Mouse (Mus musculus) left cerebral cortex, adult 8-10 months (tissue): Measurements from ENCODE around the gene Aplp1. TPM values are rescaled to one million over a fixed set of nuclear protein-coding genes. Genes with fewer than 3 reads are reported as not detected.

Source experiments
- DNase-seq, 2 experiments: peaks; one replicate each; pipeline ENCODE4 v3.0.0; 2022; ENCODE audit warnings: low spot score in 2 of 2
- total RNA-seq, 4 experiments: library from RNA; stranded (reverse); gene quantifications; 2 replicates each; pipeline ENCODE4 v1.2.4; 2022

Aplp1 gene
- total RNA-seq, 4 experiments from 2014 or later, result 1,239 to 1,309 (median 1,269) TPM

GRCm38 (mm10) chr7:30411023-30411422, 34.3 kb downstream of the Aplp1 start:
- no peak for DNase-seq

- DNase-seq, result no peak
Measured at GRCm38 (mm10) chr7:30409789-30410188, 35.5 kb downstream of the Aplp1 start.

GRCm38 (mm10) chr7:30408639-30409038, 36.7 kb downstream of the Aplp1 start:
- DNase-seq, result no peak

GRCm38 (mm10) chr7:30402343-30402742, 43.0 kb downstream of the Aplp1 start:
- no peak for DNase-seq

- no peak for DNase-seq
Measured at GRCm38 (mm10) chr7:30399671-30400070, 45.7 kb downstream of the Aplp1 start.

GRCm38 (mm10) chr7:30394871-30395270, 50.5 kb downstream of the Aplp1 start:
- no peak for DNase-seq

- no peak for DNase-seq
Measured at GRCm38 (mm10) chr7:30394379-30394778, 51.0 kb downstream of the Aplp1 start.

- no peak for DNase-seq
Measured at GRCm38 (mm10) chr7:30393631-30394030, 51.7 kb downstream of the Aplp1 start.

GRCm38 (mm10) chr7:30392746-30393520, 52.4 kb downstream of the Aplp1 start:
- DNase-seq, result no peak

Other genes starting within 250 kb of the Aplp1 start
- 100 to 1,000 TPM; 173 to 205 (median 180) TPM for gene Capns1, start 246.7 kb downstream of the Aplp1 start, total RNA-seq
- gene Polr2i, start 213.6 kb downstream of the Aplp1 start, total RNA-seq, result 10 to 100 TPM; 56.6 to 66.4 (median 60.7) TPM
- gene Tbcb, start 213.3 kb downstream of the Aplp1 start, total RNA-seq, result 100 to 1,000 TPM; 119 to 124 (median 122) TPM
- gene Ovol3, start 209.8 kb downstream of the Aplp1 start, total RNA-seq, result not detected
- gene Thap8, start 165.4 kb downstream of the Aplp1 start, total RNA-seq, result under 1 TPM; 0.36 to 0.50 (median 0.38) TPM
- 1 to 10 TPM; 1.4 to 2.9 (median 1.8) TPM for gene Wdr62, start 165.1 kb downstream of the Aplp1 start, total RNA-seq
- 100 to 1,000 TPM; 377 to 471 (median 424) TPM for gene Clip3, start 153.8 kb downstream of the Aplp1 start, total RNA-seq
- gene Alkbh6, start 136.8 kb downstream of the Aplp1 start, total RNA-seq, result 10 to 100 TPM; 60.6 to 74.5 (median 62.8) TPM
- gene Syne4, start 130.7 kb downstream of the Aplp1 start, total RNA-seq, result 10 to 100 TPM in 1 of 4 experiments, 1 to 10 TPM in 3; 7.4 to 10.5 (median 8.8) TPM
- under 1 TPM in 3 of 4 experiments, not detected in 1; 0.34 to 0.87 (median 0.48) TPM for gene E130208F15Rik, start 123.8 kb downstream of the Aplp1 start, total RNA-seq
- 10 to 100 TPM in 1 of 4 experiments, 1 to 10 TPM in 3; 8.3 to 10.0 (median 9.0) TPM for gene Sdhaf1, start 121.6 kb downstream of the Aplp1 start, total RNA-seq
- 10 to 100 TPM; 29.0 to 31.8 (median 31.0) TPM for gene Lrfn3, start 82.8 kb downstream of the Aplp1 start, total RNA-seq
- 100 to 1,000 TPM in 2 of 4 experiments, 10 to 100 TPM in 2; 25.2 to 334 (median 134) TPM for gene Tyrobp, start 31.8 kb downstream of the Aplp1 start, total RNA-seq
- 1 to 10 TPM in 3 of 4 experiments, not detected in 1; 1.4 to 3.0 (median 2.1) TPM for gene Hcst, start 25.7 kb downstream of the Aplp1 start, total RNA-seq
- gene Nfkbid, start 23.8 kb downstream of the Aplp1 start, total RNA-seq, result 1 to 10 TPM; 2.2 to 4.5 (median 2.8) TPM
- gene Kirrel2, start 12.2 kb upstream of the Aplp1 start, total RNA-seq, result 10 to 100 TPM in 1 of 4 experiments, 1 to 10 TPM in 3; 5.5 to 10.2 (median 7.5) TPM
- under 1 TPM; 0.68 to 0.82 (median 0.75) TPM for gene Nphs1, start 12.8 kb upstream of the Aplp1 start, total RNA-seq
- gene Prodh2, start 48.1 kb upstream of the Aplp1 start, total RNA-seq, result not detected
- gene Arhgap33, start 89.5 kb upstream of the Aplp1 start, total RNA-seq, result 100 to 1,000 TPM; 177 to 184 (median 178) TPM
- 1 to 10 TPM; 5.5 to 8.1 (median 6.4) TPM for gene Hspb6, start 106.6 kb upstream of the Aplp1 start, total RNA-seq
- gene Proser3, start 106.8 kb upstream of the Aplp1 start, total RNA-seq, result 1 to 10 TPM; 3.4 to 4.4 (median 4.0) TPM
- gene Lin37, start 114.3 kb upstream of the Aplp1 start, total RNA-seq, result 10 to 100 TPM; 33.8 to 45.0 (median 41.1) TPM
- gene U2af1l4, start 117.8 kb upstream of the Aplp1 start, total RNA-seq, result 10 to 100 TPM; 61.5 to 76.6 (median 71.7) TPM
- gene Gm49396, start 117.8 kb upstream of the Aplp1 start, total RNA-seq, result 1 to 10 TPM; 5.7 to 7.5 (median 6.3) TPM
- 100 to 1,000 TPM in 3 of 4 experiments, 10 to 100 TPM in 1; 97.2 to 102 (median 101) TPM for gene Psenen, start 118.1 kb upstream of the Aplp1 start, total RNA-seq
- 1 to 10 TPM; 2.5 to 3.8 (median 2.8) TPM for gene Igflr1, start 119.9 kb upstream of the Aplp1 start, total RNA-seq
- 10 to 100 TPM; 43.7 to 52.9 (median 47.6) TPM for gene Kmt2b, start 143.2 kb upstream of the Aplp1 start, total RNA-seq
- gene Zbtb32, start 153.4 kb upstream of the Aplp1 start, total RNA-seq, result not detected
- gene Upk1a, start 167.3 kb upstream of the Aplp1 start, total RNA-seq, result under 1 TPM in 3 of 4 experiments, not detected in 1; 0.23 to 0.51 (median 0.35) TPM
- gene Cox6b1, start 180.6 kb upstream of the Aplp1 start, total RNA-seq, result 100 to 1,000 TPM; 641 to 753 (median 694) TPM
- gene Etv2, start 190.3 kb upstream of the Aplp1 start, total RNA-seq, result not detected
- gene Rbm42, start 204.8 kb upstream of the Aplp1 start, total RNA-seq, result 10 to 100 TPM; 57.5 to 68.0 (median 63.6) TPM
- gene Haus5, start 219.5 kb upstream of the Aplp1 start, total RNA-seq, result 1 to 10 TPM; 5.6 to 9.1 (median 7.3) TPM
- not detected for gene Pmis2, start 226.1 kb upstream of the Aplp1 start, total RNA-seq